Mouse (Mus musculus) embryo, embryonic 11.5 days (tissue): Measurements from ENCODE around the gene Spdye4a.
A peak's percentile ranks its signal among the peaks of the same experiment; 100 is the strongest.
"Not testable (repeated sequence)": the region's sequence is repeated elsewhere in the genome, so short reads cannot be mapped to it uniquely, and the experiment has no call there.

Experiments used
- DNase-seq: peaks from one replicate; pipeline ENCODE4 v3.0.0-alpha.2; 2012; ENCODE audit warnings: low read depth, low spot score

Spdye4a gene

GRCm38 (mm10) chr5:143235028-143235693 lies 8.5 kb upstream of the Spdye4a start, which contains the start of gene Zfp12:
Gene Zfp12 (plus strand): TSS chr5:143235163.
- peak; percentile 98 for DNase-seq

- no peak for DNase-seq
Measured at GRCm38 (mm10) chr5:143222287-143222686, 4.4 kb downstream of the Spdye4a start.

- DNase-seq: no peak
Measured at GRCm38 (mm10) chr5:143220996-143221395, 5.7 kb downstream of the Spdye4a start.

- DNase-seq: no peak
Measured at GRCm38 (mm10) chr5:143213832-143214231, 12.9 kb downstream of the Spdye4a start.

GRCm38 (mm10) chr5:143205015-143205414 lies 21.7 kb downstream of the Spdye4a start:
- no peak for DNase-seq

- no peak for DNase-seq
Measured at GRCm38 (mm10) chr5:143196506-143196905, 30.2 kb downstream of the Spdye4a start.

GRCm38 (mm10) chr5:143195166-143195565 lies 31.5 kb downstream of the Spdye4a start:
- DNase-seq: no peak

GRCm38 (mm10) chr5:143194747-143195146 lies 31.9 kb downstream of the Spdye4a start:
- not testable (repeated sequence) for DNase-seq

GRCm38 (mm10) chr5:143192806-143193205 lies 33.9 kb downstream of the Spdye4a start:
- no peak for DNase-seq

GRCm38 (mm10) chr5:143188014-143188413 lies 38.7 kb downstream of the Spdye4a start:
- not testable (repeated sequence) for DNase-seq

- DNase-seq: peak; percentile 91
Measured at GRCm38 (mm10) chr5:143180255-143181076, 46.2 kb downstream of the Spdye4a start, which contains the start of the genes Rbak and Spdye4b. Gene Rbak (minus strand): TSS chr5:143180775. Gene Spdye4b (plus strand): TSS chr5:143181017.

GRCm38 (mm10) chr5:143179179-143179578 lies 47.5 kb downstream of the Spdye4a start:
- no peak for DNase-seq

GRCm38 (mm10) chr5:143177541-143178200 lies 49.0 kb downstream of the Spdye4a start:
- DNase-seq: no peak

- DNase-seq: no peak
Measured at GRCm38 (mm10) chr5:143175970-143176369, 50.7 kb downstream of the Spdye4a start.
